Mouse (Mus musculus) splenic B cell, adult 2 months (primary cell): ENCODE data around the gene Sept9.

Experiments
- DNase-seq: peaks from one replicate; pipeline ENCODE4 v3.0.0-alpha.2; 2011; ENCODE audit warnings: low read depth, low spot score
- H3K27me3 ChIP-seq: 2 replicates; pipeline ENCODE4 v1.6.1; 2012; ENCODE audit warnings: mild to moderate bottlenecking, low read length, moderate library complexity, mixed read lengths; ENCODE audit not compliant: control insufficient read depth, poor library complexity, insufficient read depth, severe bottlenecking
- H3K36me3 ChIP-seq: 2 replicates; pipeline ENCODE4 v1.6.1; 2012; ENCODE audit warnings: mild to moderate bottlenecking, low read length, moderate library complexity, mixed read lengths; ENCODE audit not compliant: control insufficient read depth, poor library complexity, insufficient read depth, severe bottlenecking

The Sept9 gene

DNA sequence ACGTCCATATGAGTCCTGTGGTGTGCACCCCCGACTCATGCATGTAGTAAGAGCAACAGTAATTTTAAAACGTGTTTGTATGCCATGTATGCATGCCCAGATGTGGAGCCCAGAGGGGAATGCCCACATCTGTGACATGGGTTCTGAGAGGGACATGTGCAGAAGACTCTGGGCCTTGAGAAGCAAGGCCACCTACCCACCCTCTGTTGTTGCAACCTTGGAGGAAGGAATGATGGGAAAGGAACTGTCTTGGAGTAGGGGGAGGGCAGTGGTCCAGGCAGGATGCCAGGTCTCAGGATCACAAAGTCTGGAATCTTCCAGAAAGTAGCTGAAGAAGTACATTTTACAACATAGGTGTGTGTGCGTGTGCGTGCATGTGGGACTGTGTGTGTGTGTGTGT lies 102.9 kb downstream of the Sept9 start:
- H3K27me3 ChIP-seq: no peaks in the 10 kb centered on the region
- no peaks in the 10 kb centered on the region for H3K36me3 ChIP-seq
- no peak for DNase-seq

DNA sequence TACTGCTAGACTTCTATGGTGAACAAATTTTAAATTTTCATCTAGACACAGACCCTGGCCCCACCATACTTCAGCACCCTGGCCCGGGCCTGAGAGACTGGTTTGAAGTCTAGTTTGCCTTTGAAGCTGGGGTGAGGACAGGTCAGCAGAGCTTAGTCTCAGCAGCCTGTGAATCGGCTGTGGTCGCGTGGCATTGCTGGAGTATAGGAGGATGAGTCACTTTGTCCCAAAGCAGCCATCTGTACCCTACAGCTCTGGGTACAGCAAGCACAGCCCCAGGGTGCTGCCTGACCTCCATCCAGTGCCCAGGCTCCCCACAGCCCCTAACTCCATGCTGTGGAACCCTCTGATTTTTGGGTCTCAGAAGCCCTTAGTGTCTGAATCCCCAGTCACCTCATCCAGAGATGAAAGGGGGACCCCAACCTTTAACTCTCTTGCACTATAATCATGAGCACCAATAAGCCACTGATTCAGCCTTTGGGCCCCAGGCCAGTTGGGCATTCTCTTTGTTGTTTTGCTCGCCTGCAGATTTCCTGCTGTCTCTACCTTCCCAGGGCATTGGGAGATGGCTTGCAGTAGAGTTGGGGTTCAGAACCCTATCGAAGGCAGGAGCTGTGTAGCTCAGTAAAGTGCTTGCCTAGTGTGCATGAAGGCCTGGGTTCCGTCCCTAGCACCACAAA lies 106.2 kb downstream of the Sept9 start:
- H3K36me3 ChIP-seq: no peaks in the 10 kb centered on the region
- H3K27me3 ChIP-seq: no peaks in the 10 kb centered on the region
- DNase-seq: no peak

DNA sequence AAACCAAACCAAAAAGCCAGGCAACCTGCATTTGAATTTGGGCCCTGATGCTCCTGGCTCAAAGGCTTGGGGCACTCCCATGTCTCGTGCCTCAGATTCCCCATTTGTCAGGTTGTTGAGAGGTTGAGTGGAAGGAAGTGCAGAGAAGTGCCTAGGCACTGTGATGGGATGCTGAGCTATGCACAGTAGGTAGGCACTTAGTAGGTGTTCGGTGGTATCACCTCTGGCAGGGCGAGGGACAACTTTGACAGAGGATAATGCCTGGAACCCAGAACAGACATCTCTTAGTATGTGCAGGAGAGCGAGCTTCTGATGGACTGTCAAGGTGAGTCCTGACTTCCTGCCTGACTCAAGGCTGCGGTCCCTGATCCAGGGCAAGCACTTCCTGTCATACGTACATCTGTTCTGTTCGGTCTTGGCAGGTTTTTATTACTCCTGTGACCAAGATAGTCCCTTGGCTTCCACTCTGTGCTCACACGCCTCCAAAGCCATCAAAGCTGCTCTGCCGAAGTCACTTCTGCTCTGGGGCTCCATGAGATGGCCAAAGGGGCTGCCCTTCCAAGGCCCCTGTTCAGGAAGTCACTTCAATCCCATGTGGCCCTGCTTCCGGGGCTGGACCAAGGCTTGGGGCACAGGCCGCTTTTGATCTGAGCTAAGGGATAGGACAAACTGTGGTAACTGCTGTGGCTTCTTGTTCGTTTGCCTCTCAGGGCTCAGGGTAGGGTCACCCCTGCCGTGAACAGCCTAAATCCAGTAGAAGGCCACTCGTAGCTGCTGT lies 107.0 kb downstream of the Sept9 start:
- DNase-seq: no peak
- H3K36me3 ChIP-seq: no peaks in the 10 kb centered on the region
- no peaks in the 10 kb centered on the region for H3K27me3 ChIP-seq

DNA sequence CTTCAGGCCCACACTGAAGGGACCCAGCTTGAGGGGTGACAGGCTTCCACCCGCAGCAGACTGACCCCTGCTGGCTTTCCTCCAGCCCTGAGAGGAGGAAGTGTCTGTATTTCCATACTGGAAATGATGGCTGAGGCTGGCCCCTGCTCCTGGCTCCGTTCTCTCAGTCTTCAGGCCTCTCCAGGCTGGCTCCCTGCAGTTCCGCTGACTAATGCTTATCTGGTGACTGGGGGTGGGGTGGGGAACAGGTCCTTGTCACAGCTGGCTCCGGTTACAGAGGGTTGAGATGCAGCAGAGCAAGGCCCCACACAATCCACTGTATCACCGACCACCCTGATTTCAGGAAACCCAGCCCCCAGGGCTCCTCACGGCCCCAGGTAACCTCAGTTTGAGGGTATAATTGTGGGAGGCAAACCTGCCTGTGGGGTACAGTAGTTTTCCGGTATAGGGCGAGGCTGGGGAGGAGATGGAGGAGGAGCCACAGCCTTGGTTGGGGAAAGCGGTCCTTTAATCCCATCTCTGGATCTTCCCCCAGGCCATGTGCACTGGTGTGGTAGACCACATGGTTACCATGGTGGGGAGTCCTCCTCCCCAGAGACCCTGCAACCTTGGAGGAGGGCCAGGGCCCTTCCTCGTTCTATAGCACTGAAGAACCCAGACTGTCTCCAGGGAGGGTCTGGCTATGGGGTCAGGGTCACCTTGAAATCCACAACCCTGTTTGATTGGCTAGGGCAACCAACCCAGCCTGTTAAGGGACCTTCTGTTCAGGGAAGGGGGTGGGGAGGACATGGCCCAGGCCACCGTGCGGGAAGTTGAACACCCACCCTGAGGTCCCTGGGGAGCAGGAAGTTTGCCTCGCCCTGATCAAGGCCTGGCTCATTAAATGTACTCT lies 108.7 kb downstream of the Sept9 start:
- H3K27me3 ChIP-seq: no peaks in the 10 kb centered on the region
- H3K36me3 ChIP-seq: no peaks in the 10 kb centered on the region
- no peak for DNase-seq

DNA sequence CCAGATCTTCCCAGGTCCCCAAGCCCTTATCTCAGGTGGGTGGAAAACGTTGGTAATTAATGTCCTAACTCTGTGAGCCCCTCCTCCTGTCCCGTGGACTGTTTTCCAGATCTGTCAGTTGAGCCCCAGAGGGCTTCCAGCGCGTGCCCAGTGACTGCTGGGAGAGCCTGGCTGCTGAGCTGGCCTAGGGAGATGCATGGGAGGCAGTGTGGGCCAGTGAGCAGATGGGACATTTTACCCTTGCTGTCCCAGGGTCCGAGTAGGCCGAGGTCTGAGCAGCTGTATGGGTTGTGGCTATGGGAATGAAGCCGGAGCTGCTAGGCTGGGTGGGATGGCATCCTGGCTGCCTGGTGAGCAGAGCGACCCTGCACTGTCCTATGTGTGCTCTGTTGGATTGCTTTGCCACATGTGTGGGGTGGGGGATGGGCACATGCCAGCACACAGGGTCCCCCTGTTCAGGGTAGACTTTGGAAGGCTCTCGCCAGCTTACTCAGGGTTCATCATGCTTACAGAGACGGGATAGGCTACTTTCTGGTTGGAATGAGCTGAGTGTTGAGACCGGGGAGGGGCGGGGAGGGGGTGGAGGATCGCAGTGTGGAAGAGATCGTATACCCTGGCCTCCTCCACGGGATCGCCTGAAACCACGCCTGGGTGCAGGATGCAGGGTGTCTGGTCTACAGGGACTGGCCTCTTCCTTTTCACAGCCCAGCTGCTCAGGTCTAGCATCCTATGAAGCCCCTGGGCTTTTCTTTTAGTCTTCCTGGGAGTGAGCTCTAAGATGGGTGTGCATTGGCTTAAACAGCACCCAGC lies 109.9 kb downstream of the Sept9 start:
- DNase-seq: no peak
- H3K27me3 ChIP-seq: no peaks in the 10 kb centered on the region
- H3K36me3 ChIP-seq: no peaks in the 10 kb centered on the region

DNA sequence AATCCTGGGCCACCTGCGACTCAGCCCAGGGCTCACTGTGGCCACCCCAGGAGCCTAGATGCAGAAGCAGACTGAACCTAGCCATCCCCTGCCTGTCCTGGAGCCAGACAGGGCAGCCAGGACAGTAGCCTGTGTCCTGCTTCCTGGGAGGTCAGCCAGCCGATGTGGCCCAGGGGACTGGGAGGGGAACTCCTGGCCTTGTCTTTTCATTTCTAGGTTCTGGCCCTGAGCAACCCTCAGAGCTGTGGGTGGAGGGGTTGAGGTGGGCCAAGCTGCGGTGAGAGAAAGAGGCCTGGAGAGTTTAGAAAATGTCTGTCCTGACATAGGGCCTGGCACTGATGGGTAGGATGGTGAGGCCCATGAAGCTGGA lies 110.4 kb downstream of the Sept9 start:
- no peaks in the 10 kb centered on the region for H3K36me3 ChIP-seq
- DNase-seq: no peak
- no peaks in the 10 kb centered on the region for H3K27me3 ChIP-seq

DNA sequence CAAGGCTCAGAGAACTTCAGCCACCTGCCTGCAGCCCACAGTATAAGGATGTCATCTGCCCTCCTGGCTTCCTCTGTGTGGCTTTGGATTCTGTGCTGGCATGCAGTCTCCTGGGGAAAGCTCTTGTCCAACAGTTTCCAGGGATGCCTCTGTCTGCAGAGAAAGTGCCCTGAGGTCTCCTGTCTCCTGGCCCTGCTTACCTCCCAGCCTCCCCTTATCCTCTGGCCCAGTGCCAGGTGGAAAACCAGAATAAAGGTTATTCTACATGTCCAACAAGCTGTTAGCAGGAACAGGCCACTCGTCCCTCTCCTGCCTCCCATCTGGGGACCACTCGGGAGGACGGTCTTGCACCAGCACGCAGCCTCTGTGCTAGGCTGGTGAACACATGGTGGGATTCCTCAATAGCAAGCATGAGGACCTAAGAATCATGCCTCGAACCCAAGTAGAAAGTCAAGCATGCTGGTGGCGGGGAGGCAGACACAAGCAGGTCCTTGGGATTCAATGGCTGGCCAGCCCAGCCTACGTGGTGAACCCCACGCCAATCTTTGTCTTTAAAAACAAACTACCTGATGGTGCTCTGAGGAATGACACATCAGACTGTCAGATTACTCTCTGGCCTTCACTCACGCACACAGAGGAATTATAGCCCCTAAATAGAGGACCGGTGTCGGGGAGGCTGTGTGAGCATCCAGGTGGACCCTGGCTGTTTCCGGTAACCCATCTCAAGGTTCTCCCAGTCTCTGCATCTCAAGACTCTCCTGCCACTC lies 111.1 kb downstream of the Sept9 start:
- DNase-seq: no peak

DNA sequence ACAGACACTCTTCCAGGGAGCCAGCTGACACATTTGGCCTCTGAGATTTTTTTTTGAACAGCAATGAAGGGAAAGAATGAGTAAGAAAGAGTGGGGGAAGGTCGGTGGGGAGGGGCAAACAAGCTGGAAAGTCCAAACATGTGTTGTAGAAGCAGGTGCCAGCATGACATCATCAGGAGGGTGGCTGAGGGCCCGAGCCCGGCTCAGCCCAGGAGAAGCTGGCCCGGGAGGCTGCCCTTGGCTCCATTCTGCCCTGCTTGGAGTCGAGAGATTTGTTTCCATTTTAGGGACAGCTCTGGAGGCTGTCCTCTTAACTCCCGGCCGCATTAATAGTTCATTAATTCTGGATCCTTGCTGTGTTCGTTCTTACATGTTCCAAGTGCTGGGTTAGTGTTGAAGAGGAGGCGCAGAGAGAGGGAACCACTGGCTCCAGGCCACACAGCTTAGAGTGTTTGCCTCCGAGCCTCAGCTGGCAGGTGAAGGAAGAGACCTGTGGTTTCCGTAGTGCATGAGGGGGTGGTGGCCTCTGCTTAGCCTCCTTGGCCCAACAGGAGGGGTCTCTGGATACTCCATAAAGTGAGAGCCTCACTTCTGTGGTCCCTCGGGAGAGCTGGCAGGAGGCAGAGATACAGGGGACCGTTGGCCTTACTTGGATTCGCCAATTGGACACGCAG lies 111.8 kb downstream of the Sept9 start:
- H3K36me3 ChIP-seq: no peaks in the 10 kb centered on the region
- DNase-seq: no peak

More for the DNA sequence above, 111.1 kb downstream of the Sept9 start:
- Histone ChIP-seq H3K36me3 (no peaks in the 10 kb centered on the region), H3K27me3 (no peaks in the 10 kb centered on the region)

DNA sequence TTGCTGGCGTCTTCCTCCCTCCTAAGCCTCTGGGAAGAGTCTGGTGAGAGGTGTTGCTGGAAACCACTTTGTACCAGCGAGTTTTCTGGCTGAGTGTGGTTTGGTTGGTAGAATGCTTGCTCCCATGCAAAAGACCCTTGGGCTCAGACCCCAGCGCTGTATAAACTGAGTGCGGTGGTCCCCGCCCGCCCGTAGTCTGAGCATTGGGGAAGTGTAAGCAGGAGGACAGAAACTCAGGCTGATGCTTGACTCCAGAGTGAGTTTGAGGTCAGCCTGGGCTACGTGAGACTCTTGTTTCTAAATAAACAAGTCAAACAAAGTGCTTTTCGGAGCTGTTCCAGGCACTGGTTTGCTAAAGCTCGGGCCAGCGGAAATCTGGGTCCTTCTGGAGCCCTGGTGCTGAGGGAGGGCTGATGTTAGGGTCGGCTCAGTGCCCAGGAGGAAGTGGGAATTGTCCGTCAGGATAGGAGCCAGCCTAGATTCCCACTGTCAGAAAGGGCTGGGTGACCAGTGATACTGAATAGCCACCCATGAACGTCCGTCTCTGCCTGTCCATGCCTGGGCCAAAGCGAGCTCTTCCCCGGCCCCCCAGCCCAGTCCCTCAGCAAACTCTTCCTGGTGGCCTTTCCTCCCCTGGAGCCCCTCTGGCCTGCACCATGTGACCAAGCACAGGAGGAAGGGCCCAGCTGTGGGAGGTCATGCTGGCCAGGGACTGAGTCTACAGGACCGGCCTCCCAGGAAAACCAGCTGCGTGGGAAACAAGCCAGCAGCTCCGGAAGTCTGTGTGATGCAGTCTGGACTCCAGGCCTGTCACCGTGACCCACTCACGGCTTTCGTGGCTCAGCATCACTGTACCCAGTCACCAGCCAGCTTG lies 112.8 kb downstream of the Sept9 start:
- no peaks in the 10 kb centered on the region for H3K36me3 ChIP-seq
- H3K27me3 ChIP-seq: no peaks in the 10 kb centered on the region
- no peak for DNase-seq

More for the DNA sequence above, 111.8 kb downstream of the Sept9 start:
- no peaks in the 10 kb centered on the region for H3K27me3 ChIP-seq

DNA sequence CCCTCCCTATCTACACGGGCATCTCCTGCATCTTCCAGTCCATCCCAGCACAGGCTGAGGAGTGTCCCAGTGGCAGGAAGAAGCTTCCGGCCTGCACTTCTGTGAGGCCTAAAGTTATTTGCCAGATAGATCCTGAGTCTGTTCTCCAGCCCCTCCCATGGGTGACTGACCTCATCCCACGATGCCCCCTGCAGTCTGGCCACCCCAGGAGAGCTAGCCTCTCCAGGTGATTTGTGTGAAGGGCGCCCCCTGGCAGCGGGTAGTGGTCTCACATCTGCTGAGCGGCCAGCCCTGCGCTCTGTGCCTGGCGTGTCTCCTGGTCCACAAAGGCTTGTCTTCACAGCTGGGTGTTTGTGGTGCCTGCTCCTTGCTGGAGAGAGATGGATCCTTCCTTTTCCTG lies 113.5 kb downstream of the Sept9 start:
- peak; percentile 57 for DNase-seq
- no peaks in the 10 kb centered on the region for H3K36me3 ChIP-seq
- no peaks in the 10 kb centered on the region for H3K27me3 ChIP-seq

DNA sequence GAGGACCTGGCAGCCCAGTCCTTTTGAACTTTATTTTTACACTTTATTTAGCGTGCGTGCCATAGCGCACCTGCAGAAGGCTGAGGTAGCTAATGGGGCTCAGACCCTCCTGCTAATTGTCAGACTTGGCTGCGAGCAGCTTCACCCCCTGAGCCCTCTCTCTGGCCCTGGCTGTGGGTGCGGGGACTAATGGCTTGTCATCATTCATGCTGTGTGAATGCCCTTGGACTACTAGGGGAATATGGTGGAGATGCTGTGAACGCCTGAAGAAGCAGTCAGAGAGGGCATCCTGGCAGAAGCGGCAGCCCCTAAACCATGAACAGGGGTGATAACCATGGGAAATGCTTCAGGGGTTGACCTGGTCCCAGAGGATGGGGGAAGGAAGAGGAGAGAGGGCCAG lies 114.0 kb downstream of the Sept9 start:
- Histone ChIP-seq H3K27me3 (no peaks in the 10 kb centered on the region), H3K36me3 (no peaks in the 10 kb centered on the region)
- DNase-seq: no peak

DNA sequence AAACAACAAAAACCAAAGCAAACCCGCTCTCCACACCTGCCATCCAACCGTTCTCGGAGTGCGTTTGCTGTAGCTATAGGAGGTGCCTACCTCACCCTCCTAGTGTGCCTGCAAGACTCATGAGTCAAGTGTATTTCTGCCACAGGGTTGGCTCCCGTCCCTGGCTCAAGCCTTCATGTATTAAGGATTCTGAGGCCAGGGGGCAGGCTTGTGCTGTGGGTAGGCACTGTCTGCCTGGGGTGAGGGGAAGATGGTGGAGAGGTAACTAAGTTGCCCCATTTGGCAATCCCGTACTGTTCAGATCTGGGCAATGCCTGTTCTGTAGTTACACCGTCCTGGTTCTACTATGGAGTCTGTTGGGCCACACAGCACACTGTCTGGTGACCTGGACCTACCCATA lies 114.6 kb downstream of the Sept9 start:
- DNase-seq: peak; percentile 56
- Histone ChIP-seq H3K36me3 (no peaks in the 10 kb centered on the region), H3K27me3 (no peaks in the 10 kb centered on the region)

DNA sequence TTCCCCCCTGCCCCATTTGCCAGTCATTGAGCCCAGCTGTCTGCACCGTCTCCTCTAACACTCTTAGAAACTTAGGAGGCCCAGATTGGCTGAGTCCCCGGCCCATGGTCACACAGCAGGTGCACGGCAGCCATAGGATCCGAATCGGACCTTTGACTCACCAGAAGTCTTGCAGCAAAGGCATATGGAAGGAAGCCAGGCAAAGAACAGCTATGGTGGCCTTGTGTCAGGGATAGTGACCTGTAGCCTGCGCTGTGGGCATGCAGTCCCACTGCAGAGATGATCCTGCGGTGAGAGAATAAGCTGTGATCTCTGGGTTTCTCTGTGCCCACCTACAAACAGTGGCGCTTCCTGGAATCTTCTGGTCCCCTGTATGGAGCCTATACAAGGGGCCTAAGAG lies 115.1 kb downstream of the Sept9 start:
- no peaks in the 10 kb centered on the region for H3K27me3 ChIP-seq
- no peaks in the 10 kb centered on the region for H3K36me3 ChIP-seq
- no peak for DNase-seq
